Comparison of ENCODE assay signal across 11 mouse cellular contexts in genomic region chr1:179913471-179913870, GRCm38 (mm10). TPM values are rescaled to one million over a fixed set of nuclear protein-coding genes. Genes with fewer than 3 reads are reported as not detected.
DNase-seq lines count a peak whose midpoint lies in the region; ATAC-seq and TF ChIP-seq lines count a peak whose summit lies in the region.
"Had no signal": no experiment of that assay in that cellular context is flagged by ENCODE, and none has a peak within 500 bp of the region (broad histone marks: within the 10 kb centered on the region; RNA-seq: fewer than 3 reads in every experiment).

No protein-coding gene starts in this region.

- TF ChIP-seq POLR2A in kidney, adult 2 months (IDR thresholded peaks at IDR 0.05; ENCODE audit: low read depth, low read length), result no peak

- no peak overlapping the region for H3K9ac ChIP-seq in stomach, embryonic 14.5 days (replicated peaks; ENCODE audit: low read depth, low read length)

- H3K36me3 ChIP-seq in kidney, adult 2 months (ENCODE audit: control insufficient read depth, insufficient read depth, low read length), result no peaks in the 10 kb centered on the region
- H3K36me3 ChIP-seq in stomach, embryonic 14.5 days (ENCODE audit: control insufficient read depth, insufficient read depth, low read length), result no peaks in the 10 kb centered on the region
- H3K36me3 ChIP-seq in midbrain, embryonic 10.5 days, result no peaks in the 10 kb centered on the region

- H3K4me1 ChIP-seq in kidney, adult 2 months (ENCODE audit: control insufficient read depth, insufficient read depth, low read length), result no peaks in the 10 kb centered on the region
- H3K4me1 ChIP-seq in stomach, embryonic 14.5 days (ENCODE audit: control insufficient read depth, insufficient read depth, low read length), result no peaks in the 10 kb centered on the region
- H3K4me1 ChIP-seq in midbrain, embryonic 10.5 days, result peaks cover 10% of the 10 kb centered on the region; the same call in 1 of the 2 replicates

- H3K4me2 ChIP-seq in stomach, embryonic 14.5 days (replicated peaks; ENCODE audit: low read depth, low read length), result no peak overlapping the region

- WGBS in kidney, adult 2 months, result 72% methylated on average over 4 of the region's 4 CpGs
- WGBS in stomach, embryonic 14.5 days, result 60% methylated on average over 4 of the region's 4 CpGs
- 82% methylated on average over 4 of the region's 4 CpGs for WGBS in midbrain, embryonic 10.5 days

- peak; percentile 69; the same call in 1 of the 2 replicates for ATAC-seq in stomach, embryonic 14.5 days (ENCODE audit: insufficient number of reproducible peaks, insufficient read depth, low FRiP score, low read depth)
- ATAC-seq in activated CD4-positive, CD25-positive, alpha-beta regulatory T cell, adult 4 months, result no peak

- no peaks in the 10 kb centered on the region for H3K9me3 ChIP-seq in stomach, embryonic 14.5 days (ENCODE audit: control insufficient read depth, low read depth, low read length)
- H3K9me3 ChIP-seq in midbrain, embryonic 10.5 days (replicated peaks), result no peaks in the 10 kb centered on the region

- DNase-seq in kidney, postnatal 36 days, result peak; percentile 24 to 39
- DNase-seq in kidney, adult 2 months, result no peak
- DNase-seq in adrenal gland, adult 18-20 months (ENCODE audit: low spot score in 2 of 2), result peak; percentile 56 to 64
- DNase-seq in gastrocnemius, postnatal 4 days (ENCODE audit: low spot score in 2 of 2), result peak; percentile 18 to 30
- DNase-seq in frontal cortex, postnatal 36 days (ENCODE audit: low spot score in 2 of 2), result no peak
- DNase-seq in midbrain, embryonic 10.5 days (ENCODE audit: low spot score), result no peak
- DNase-seq: cerebellum, adult 8-10 months; kidney, adult 11 months; liver had no signal

- TF ChIP-seq CTCF in kidney, adult 2 months (conservative IDR thresholded peaks at IDR 0.05; ENCODE audit: insufficient read depth, insufficient read length, low read depth, low read length), result no peak

- H3K27me3 ChIP-seq in kidney, adult 2 months (replicated peaks; ENCODE audit: control insufficient read depth, insufficient read depth, low read length), result no peaks in the 10 kb centered on the region
- H3K27me3 ChIP-seq in stomach, embryonic 14.5 days (ENCODE audit: control insufficient read depth, insufficient read depth, low read length), result no peaks in the 10 kb centered on the region
- H3K27me3 ChIP-seq in midbrain, embryonic 10.5 days (ENCODE audit: low read depth, poor library complexity, severe bottlenecking), result no peaks in the 10 kb centered on the region

- H3K27ac ChIP-seq in kidney, adult 2 months (ENCODE audit: insufficient read depth, low read depth, low read length), result no peak overlapping the region
- H3K27ac ChIP-seq in stomach, embryonic 14.5 days (ENCODE audit: low read length), result no peak overlapping the region
- no peak overlapping the region for H3K27ac ChIP-seq in midbrain, embryonic 10.5 days (replicated peaks)

- H3K4me3 ChIP-seq in kidney, adult 2 months (ENCODE audit: insufficient read depth, low read depth, low read length), result no peak overlapping the region
- no peak overlapping the region for H3K4me3 ChIP-seq in stomach, embryonic 14.5 days (ENCODE audit: low read depth, low read length)
- no peak overlapping the region for H3K4me3 ChIP-seq in midbrain, embryonic 10.5 days

RNA-seq across cellular contexts. Expression of gene Cdc42bpa, which starts 46.8 kb away (rescaled TPM):
- polyA plus RNA-seq in kidney, adult 2 months (2012; rRNA removed), result 20.2 and 21.0 TPM in 2 replicates
- total RNA-seq in adrenal gland, adult 18-20 months (2021), result 10 to 100 TPM; 44.3 to 48.1 TPM
- total RNA-seq in gastrocnemius, postnatal 4 days (2021), result 10 to 100 TPM; 54.1 to 61.6 TPM
- polyA plus RNA-seq in stomach, embryonic 14.5 days (2014; fragmentation: Nextera tagmentation; extraction: Ambion mirVana), result 22.7 and 26.1 TPM in 2 replicates
- polyA plus RNA-seq in midbrain, embryonic 10.5 days (2016; fragmentation: Nextera tagmentation; extraction: Ambion mirVana), result 11.7 and 13.0 TPM in 2 replicates
- under 1 TPM in 1 of 2 experiments, not detected in 1; 0.25 TPM for polyA plus RNA-seq in activated CD4-positive, CD25-positive, alpha-beta regulatory T cell, adult 4 months (2017; shearing (Covaris generic))

Comparison
In these comparisons a context has a peak if more than half of its experiments do, and no peak if none do; other contexts are left out.
1. DNase-seq: peak in kidney, postnatal 36 days (2 of 2), adrenal gland, adult 18-20 months (2 of 2) and gastrocnemius, postnatal 4 days (2 of 2); none in kidney, adult 2 months (single experiment), frontal cortex, postnatal 36 days (0 of 2) and midbrain, embryonic 10.5 days (single experiment).
2. RNA of gene Cdc42bpa, which starts 46.8 kb away (polyA plus RNA-seq): 22.7 to 26.1 TPM in stomach, embryonic 14.5 days, 20.2 to 21.0 TPM in kidney, adult 2 months and 11.7 to 13.0 TPM in midbrain, embryonic 10.5 days; 0.25 TPM in activated CD4-positive, CD25-positive, alpha-beta regulatory T cell, adult 4 months; every median in the first group is over 10 times any median in the second.